Mouse (Mus musculus) heart, embryonic 12.5 days (tissue): ENCODE results near the gene Usp20. TPM values are rescaled to one million over a fixed set of nuclear protein-coding genes. Genes with fewer than 3 reads are reported as not detected.

Experiments
- ATAC-seq: fragments of 200-750 bp; cut with Nextera tagmentation; 2 replicates; pipeline ENCODE4 v1.8.0; 2017; ENCODE audit warnings: moderate TSS enrichment, moderate library complexity; ENCODE audit not compliant: insufficient number of reproducible peaks, low FRiP score
- H3K27ac ChIP-seq: fragments of 300-500 bp; sonication (generic); 2 replicates; pipeline ENCODE4 v1.5.1; 2016; ENCODE audit warnings: mild to moderate bottlenecking, moderate library complexity; ENCODE audit not compliant: poor library complexity, severe bottlenecking
- H3K27me3 ChIP-seq: fragments of 300-500 bp; sonication (generic); replicated peaks from 2 replicates; pipeline ENCODE4 v1.6.1; 2016; ENCODE audit warnings: mild to moderate bottlenecking, moderate library complexity
- H3K36me3 ChIP-seq: fragments of 300-500 bp; sonication (generic); 2 replicates; pipeline ENCODE4 v1.6.1; 2016; ENCODE audit warnings: mild to moderate bottlenecking, moderate library complexity
- H3K4me1 ChIP-seq: fragments of 300-500 bp; sonication (generic); replicated peaks from 2 replicates; pipeline ENCODE4 v1.6.1; 2016; ENCODE audit warnings: mild to moderate bottlenecking
- H3K4me2 ChIP-seq: fragments of 300-500 bp; sonication (generic); 2 replicates; pipeline ENCODE4 v1.6.1; 2016; ENCODE audit warnings: mild to moderate bottlenecking, moderate library complexity
- H3K4me3 ChIP-seq: fragments of 300-500 bp; sonication (generic); 2 replicates; pipeline ENCODE4 v1.5.1; 2016; ENCODE audit warnings: mild to moderate bottlenecking
- H3K9ac ChIP-seq: fragments of 300-500 bp; sonication (generic); 2 replicates; pipeline ENCODE4 v1.6.1; 2016; ENCODE audit warnings: mild to moderate bottlenecking, moderate library complexity
- H3K9me3 ChIP-seq: fragments of 300-500 bp; sonication (generic); replicated peaks from 2 replicates; pipeline ENCODE4 v1.6.1; 2016; ENCODE audit warnings: mild to moderate bottlenecking, moderate library complexity
- WGBS: fragments of 180-500 bp; shearing (Covaris S2); methylation state at CpG from one replicate; pipeline ENCODE4 v1.1.7; 2016; 5-methylcytosine and 5-hydroxymethylcytosine counted together
- polyA plus RNA-seq: library from polyadenylated mRNA; unstranded; fragments of >200 nt; fragmentation: Nextera tagmentation; extraction: Ambion mirVana; gene quantifications from 2 replicates; pipeline ENCODE4 v1.2.1, GENCODE M21; 2016

Gene Usp20
- polyA plus RNA-seq, 1 experiment from 2014 or later, result 27.4 TPM

GRCm38 (mm10) chr2:30954797-30955196 is 27.3 kb upstream of the Usp20 start:
- Histone ChIP-seq H3K36me3 (peaks cover 50% of the 10 kb centered on the region), H3K9me3 (no peaks in the 10 kb centered on the region), H3K4me3 (no peak overlapping the region), H3K4me1 (peaks cover 27% of the 10 kb centered on the region), H3K27ac (no peak overlapping the region), H3K4me2 (peak overlapping the region; percentile 90), H3K27me3 (peaks cover 3% of the 10 kb centered on the region; the same call in 1 of the 2 replicates), H3K9ac (0 out of 2 replicates have a peak overlapping the region, but pooled peaks have one; percentile 88)
- 64% methylated on average over 6 of the region's 6 CpGs for WGBS
- ATAC-seq, result no peak

- H3K27me3 ChIP-seq, result no peaks in the 10 kb centered on the region
- H3K9ac ChIP-seq, result no peak overlapping the region
- WGBS, result 81% methylated on average over 4 of the region's 4 CpGs
- no peak overlapping the region for H3K27ac ChIP-seq
- no peak for ATAC-seq
- peaks cover 77% of the 10 kb centered on the region for H3K36me3 ChIP-seq
- no peak overlapping the region for H3K4me3 ChIP-seq
- no peak overlapping the region for H3K4me2 ChIP-seq
- H3K4me1 ChIP-seq, result peaks cover 24% of the 10 kb centered on the region
- no peaks in the 10 kb centered on the region for H3K9me3 ChIP-seq
Observed at GRCm38 (mm10) chr2:30957511-30957910, 24.6 kb upstream of the Usp20 start.

DNA sequence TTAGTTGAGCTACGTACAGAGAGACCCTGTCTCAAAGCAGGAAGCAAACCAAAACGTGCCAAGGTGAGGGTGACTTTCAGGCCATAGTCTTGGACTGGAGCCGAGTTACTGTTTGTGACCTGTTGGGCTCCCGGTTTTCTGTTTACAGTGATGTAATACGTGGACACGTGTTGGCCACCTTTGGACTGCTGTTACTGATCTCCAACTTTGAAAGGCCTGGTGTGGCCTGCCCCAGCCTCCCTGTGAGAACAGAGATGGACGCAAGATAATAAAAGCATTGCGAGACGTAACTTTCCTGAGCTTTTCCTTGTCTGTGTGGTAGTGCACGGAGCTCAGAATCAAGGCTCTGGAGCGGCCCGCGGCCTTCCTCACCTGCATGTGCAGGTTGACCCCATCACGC is 23.4 kb upstream of the Usp20 start:
- no peaks in the 10 kb centered on the region for H3K9me3 ChIP-seq
- H3K27ac ChIP-seq, result no peak overlapping the region
- H3K27me3 ChIP-seq, result no peaks in the 10 kb centered on the region
- peaks cover 89% of the 10 kb centered on the region for H3K36me3 ChIP-seq
- peaks cover 20% of the 10 kb centered on the region for H3K4me1 ChIP-seq
- H3K4me2 ChIP-seq, result no peak overlapping the region
- ATAC-seq, result no peak
- WGBS, result 87% methylated on average over 14 of the region's 14 CpGs
- no peak overlapping the region for H3K4me3 ChIP-seq
- no peak overlapping the region for H3K9ac ChIP-seq

- Histone ChIP-seq H3K4me2 (no peak overlapping the region), H3K27me3 (no peaks in the 10 kb centered on the region), H3K27ac (no peak overlapping the region), H3K9me3 (no peaks in the 10 kb centered on the region), H3K4me3 (no peak overlapping the region), H3K4me1 (peaks cover 9% of the 10 kb centered on the region), H3K36me3 (peaks cover 100% of the 10 kb centered on the region), H3K9ac (no peak overlapping the region)
- no peak for ATAC-seq
- 48% methylated on average over 5 of the region's 5 CpGs for WGBS
Observed at GRCm38 (mm10) chr2:30959856-30960255, 22.2 kb upstream of the Usp20 start.

GRCm38 (mm10) chr2:30962570-30963254 is 19.4 kb upstream of the Usp20 start:
- no peak for ATAC-seq
- peaks cover 84% of the 10 kb centered on the region for H3K36me3 ChIP-seq
- peaks cover 15% of the 10 kb centered on the region for H3K4me1 ChIP-seq
- no peaks in the 10 kb centered on the region for H3K9me3 ChIP-seq
- no peaks in the 10 kb centered on the region for H3K27me3 ChIP-seq
- no peak overlapping the region for H3K4me2 ChIP-seq
- H3K27ac ChIP-seq, result no peak overlapping the region
- H3K4me3 ChIP-seq, result no peak overlapping the region
- H3K9ac ChIP-seq, result no peak overlapping the region
- 69% methylated on average over 11 of the region's 11 CpGs for WGBS

- H3K4me3 ChIP-seq, result no peak overlapping the region
- WGBS, result 92% methylated on average over 8 of the region's 8 CpGs
- peaks cover 15% of the 10 kb centered on the region for H3K4me1 ChIP-seq
- H3K9me3 ChIP-seq, result no peaks in the 10 kb centered on the region
- no peak overlapping the region for H3K9ac ChIP-seq
- H3K27me3 ChIP-seq, result no peaks in the 10 kb centered on the region
- H3K36me3 ChIP-seq, result peaks cover 62% of the 10 kb centered on the region
- no peak for ATAC-seq
- no peak overlapping the region for H3K4me2 ChIP-seq
- no peak overlapping the region for H3K27ac ChIP-seq
Observed at GRCm38 (mm10) chr2:30965627-30966026, 16.5 kb upstream of the Usp20 start.

DNA sequence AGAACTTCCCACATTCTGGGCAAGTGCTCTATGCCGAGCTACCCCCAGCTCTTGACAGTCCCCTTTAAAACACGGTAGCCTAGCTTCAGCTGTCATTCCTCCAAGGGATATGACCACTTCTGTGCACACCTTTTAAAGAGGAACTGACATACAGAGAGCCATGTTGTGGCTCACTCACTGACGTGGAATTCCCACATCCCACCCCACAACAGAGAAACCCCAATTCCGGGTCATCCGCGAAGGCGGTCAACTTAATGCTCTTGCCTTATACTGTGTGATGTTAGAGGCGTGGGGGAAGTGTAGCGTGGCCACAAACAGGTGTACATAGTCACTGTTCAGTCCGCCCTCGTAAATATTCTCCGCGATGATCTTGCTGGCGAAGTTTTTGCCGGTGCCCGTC is 15.3 kb upstream of the Usp20 start:
- Histone ChIP-seq H3K36me3 (peaks cover 54% of the 10 kb centered on the region), H3K27ac (no peak overlapping the region), H3K4me1 (peaks cover 15% of the 10 kb centered on the region), H3K9me3 (no peaks in the 10 kb centered on the region), H3K4me3 (peak overlapping the region; percentile 95), H3K4me2 (peak overlapping the region; percentile 92), H3K27me3 (no peaks in the 10 kb centered on the region), H3K9ac (peak overlapping the region; percentile 93)
- 22% methylated on average over 16 of the region's 16 CpGs for WGBS
- no peak for ATAC-seq

- WGBS, result 2% methylated on average over 59 of the region's 59 CpGs
Observed at GRCm38 (mm10) chr2:30967352-30968327, 14.4 kb upstream of the Usp20 start, which contains the start of gene Tor1a. TSS of gene Tor1a (minus strand) at chr2:30967933.

GRCm38 (mm10) chr2:30983024-30983423 is 945 bp downstream of the Usp20 start:
- peak overlapping the region; percentile 78 for H3K4me3 ChIP-seq
- ATAC-seq, result no peak
- H3K27ac ChIP-seq, result no peak overlapping the region
- H3K9ac ChIP-seq, result peak overlapping the region; percentile 84
- no peaks in the 10 kb centered on the region for H3K9me3 ChIP-seq
- no peaks in the 10 kb centered on the region for H3K27me3 ChIP-seq
- peaks cover 23% of the 10 kb centered on the region for H3K36me3 ChIP-seq
- peaks cover 28% of the 10 kb centered on the region for H3K4me1 ChIP-seq
- H3K4me2 ChIP-seq, result peak overlapping the region; percentile 87
- WGBS, result 51% methylated on average over 7 of the region's 7 CpGs

More at GRCm38 (mm10) chr2:30967352-30968327, 14.4 kb upstream of the Usp20 start, which contains the start of gene Tor1a:
- Histone ChIP-seq H3K4me2 (peak within 1 kb of the TSS; percentile 92), H3K9ac (peak within 1 kb of the TSS; percentile 93), H3K27me3 (no peaks in the 10 kb centered on the region), H3K27ac (peak within 1 kb of the TSS; percentile 43), H3K9me3 (no peaks in the 10 kb centered on the region), H3K4me1 (peaks cover 15% of the 10 kb centered on the region), H3K4me3 (peak within 1 kb of the TSS; percentile 95), H3K36me3 (peaks cover 51% of the 10 kb centered on the region)
- ATAC-seq, result peak; percentile 91

DNA sequence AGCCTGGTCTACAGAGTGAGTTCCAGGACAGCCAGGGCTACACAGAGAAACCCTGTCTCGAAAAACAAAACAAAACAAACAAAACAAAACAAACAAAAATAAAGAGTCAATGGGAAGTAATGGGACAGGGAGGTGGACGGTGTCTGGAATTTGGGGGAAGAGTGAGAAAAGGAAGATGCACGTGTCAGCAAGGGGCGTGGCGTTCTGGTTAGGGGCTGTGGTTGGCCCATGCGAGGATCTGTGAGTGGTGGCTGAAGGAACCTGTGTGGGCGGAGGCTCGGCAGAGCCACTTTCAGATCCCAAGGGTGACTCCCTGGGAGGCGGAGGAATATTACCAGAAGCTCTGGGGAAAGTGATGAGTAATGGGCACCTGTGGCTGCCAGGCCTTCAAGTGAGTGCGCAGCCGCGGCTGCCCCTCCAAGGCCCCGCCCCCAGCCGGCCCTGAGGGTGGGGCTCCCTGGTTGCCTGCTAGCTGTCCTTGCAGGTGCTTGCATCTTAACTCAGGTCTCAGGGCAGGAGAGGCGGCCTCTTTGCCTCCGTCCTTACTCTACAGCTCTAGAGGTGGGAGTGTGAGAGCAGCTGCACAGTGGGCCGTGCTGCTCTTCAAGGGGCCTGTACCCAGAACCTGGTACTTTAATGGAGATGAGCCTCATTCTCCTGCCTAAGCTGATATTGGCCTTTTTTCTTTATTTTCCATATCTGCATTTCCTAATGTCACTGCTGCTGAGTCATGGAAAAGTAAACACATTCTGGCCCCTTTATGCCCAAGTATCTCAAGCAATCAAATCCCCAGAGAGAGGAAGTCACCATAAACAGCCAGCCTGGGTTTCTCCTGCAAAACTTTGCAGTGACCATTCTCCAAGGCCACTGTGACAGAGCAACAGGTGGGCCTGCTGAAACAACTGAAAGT is 3.3 kb downstream of the Usp20 start:
- peaks cover 28% of the 10 kb centered on the region for H3K4me1 ChIP-seq
- H3K9ac ChIP-seq, result no peak overlapping the region
- 0 out of 2 replicates have a peak, but pooled peaks have one; percentile 16 for ATAC-seq
- H3K27me3 ChIP-seq, result no peaks in the 10 kb centered on the region
- H3K9me3 ChIP-seq, result no peaks in the 10 kb centered on the region
- no peak overlapping the region for H3K27ac ChIP-seq
- H3K4me2 ChIP-seq, result peak overlapping the region; percentile 46
- H3K4me3 ChIP-seq, result 0 out of 2 replicates have a peak overlapping the region, but pooled peaks have one; percentile 0
- 23% methylated on average over 17 of the region's 17 CpGs for WGBS
- peaks cover 7% of the 10 kb centered on the region for H3K36me3 ChIP-seq
